Mouse (Mus musculus): Measurements from ENCODE around the gene Stag1. TPM values are rescaled to one million over a fixed set of nuclear protein-coding genes. Genes with fewer than 3 reads are reported as not detected.
"Not testable (repeated sequence)": the region's sequence is repeated elsewhere in the genome, so short reads cannot be mapped to it uniquely, and the experiment has no call there.

Stag1 gene
- polyA plus RNA-seq, 1 experiment = 8.2 TPM

DNA sequence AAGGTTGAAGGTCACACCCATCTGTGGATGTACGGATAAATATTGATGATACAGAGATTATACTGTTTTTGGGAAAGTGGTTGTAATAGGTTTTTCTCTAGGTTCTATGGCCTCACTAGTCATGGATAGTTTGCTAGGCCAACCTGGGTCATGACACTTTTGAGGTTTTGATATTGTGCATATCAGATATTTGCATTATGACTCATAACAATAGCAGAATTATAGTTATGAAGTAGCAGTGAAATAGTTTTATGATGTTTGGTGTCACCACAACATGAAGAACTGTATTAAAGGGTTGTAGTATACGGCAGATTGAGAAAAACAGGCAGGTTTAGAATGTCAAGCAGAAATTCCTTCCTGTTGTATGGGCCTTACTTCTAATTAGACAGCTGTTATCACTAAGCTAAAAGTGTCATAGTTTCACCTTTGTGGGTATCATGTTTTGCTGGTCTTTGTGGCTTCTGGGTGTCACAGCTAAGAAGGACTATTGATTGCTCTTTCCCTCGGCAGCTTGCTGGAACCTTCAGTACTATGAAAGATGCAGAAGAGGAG, 92.2 kb downstream of the Stag1 start:
- H3K4me3 ChIP-seq (ENCODE audit: insufficient read depth, low read depth, low read length) = no peak overlapping the region
- H3K4me1 ChIP-seq (ENCODE audit: control insufficient read depth, insufficient read depth, insufficient read length, low read length) = peaks cover 4% of the 10 kb centered on the region; the same call in 1 of the 2 replicates
- no peak overlapping the region; the same call in 1 of the 2 replicates for H3K27ac ChIP-seq (replicated peaks; ENCODE audit: low read depth, low read length)

DNA sequence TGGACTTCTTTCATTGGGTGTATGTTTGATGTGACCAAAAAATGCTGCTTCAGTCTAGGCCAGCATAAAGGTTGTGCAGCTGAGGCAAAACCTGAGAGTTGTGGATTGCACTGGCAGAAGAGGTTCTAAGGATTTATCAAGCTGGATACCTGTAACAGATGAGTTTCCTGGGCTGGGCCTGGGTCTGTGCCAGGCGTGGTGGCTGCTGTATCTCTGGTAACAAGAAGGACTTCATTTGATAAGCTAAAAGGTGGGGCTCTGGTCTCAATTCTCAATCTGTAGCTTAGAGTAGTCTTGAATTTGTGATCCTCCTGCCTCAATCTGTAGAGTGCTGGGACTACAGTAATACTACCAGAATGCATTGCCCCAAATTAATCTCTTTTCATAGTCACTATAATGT, 94.6 kb downstream of the Stag1 start:
- Histone ChIP-seq H3K4me3 (ENCODE audit: insufficient read depth, low read depth, low read length) (no peak overlapping the region), H3K27ac (replicated peaks; ENCODE audit: low read depth, low read length) (no peak overlapping the region), H3K4me1 (ENCODE audit: control insufficient read depth, insufficient read depth, insufficient read length, low read length) (peaks cover 3% of the 10 kb centered on the region; the same call in 1 of the 2 replicates)

DNA sequence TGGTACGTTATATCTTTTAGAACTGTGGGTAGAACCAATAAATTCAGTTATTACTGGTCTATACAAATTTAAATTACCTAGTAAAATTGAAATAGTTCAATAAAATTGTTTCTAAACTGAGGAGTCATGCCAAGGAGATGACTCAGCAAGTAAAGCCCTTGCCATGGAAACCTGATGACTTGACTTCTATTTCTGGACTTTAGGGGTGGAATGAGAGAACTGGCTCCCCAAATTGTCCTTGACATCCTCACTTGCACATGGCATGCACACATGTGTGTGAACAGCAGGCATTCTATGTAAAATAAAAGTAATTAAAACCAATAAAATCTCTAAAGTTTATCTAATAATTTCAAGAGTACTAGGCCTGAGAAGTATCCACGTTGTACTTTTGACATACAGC, 98.9 kb downstream of the Stag1 start:
- H3K4me3 ChIP-seq (ENCODE audit: insufficient read depth, low read depth, low read length) = no peak overlapping the region
- H3K27ac ChIP-seq (replicated peaks; ENCODE audit: low read depth, low read length) = no peak overlapping the region
- H3K4me1 ChIP-seq (ENCODE audit: control insufficient read depth, insufficient read depth, insufficient read length, low read length) = peaks cover 3% of the 10 kb centered on the region; the same call in 1 of the 2 replicates

DNA sequence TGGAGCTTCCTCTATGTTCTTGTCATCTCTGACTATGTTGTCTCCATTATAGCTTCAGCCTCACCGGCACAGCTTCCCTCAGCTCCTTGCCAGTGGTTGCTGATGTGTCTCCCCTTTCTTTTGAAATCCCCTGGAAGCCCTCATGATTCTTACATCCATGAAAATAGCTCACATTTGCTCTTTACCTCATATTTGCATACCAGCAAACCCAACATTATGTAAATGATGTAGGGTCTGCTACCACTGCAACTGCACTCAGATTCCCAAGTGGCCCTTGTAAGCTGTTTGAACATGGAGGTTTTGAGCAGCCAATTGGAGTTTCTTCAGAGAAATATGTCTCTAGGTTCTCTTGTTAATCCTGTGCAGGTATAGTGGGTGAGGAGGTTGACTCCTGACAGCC, 110.0 kb downstream of the Stag1 start:
- H3K4me3 ChIP-seq (ENCODE audit: insufficient read depth, low read depth, low read length) = no peak overlapping the region
- H3K27ac ChIP-seq (replicated peaks; ENCODE audit: low read depth, low read length) = no peak overlapping the region
- no peaks in the 10 kb centered on the region; the same call in none of the 2 replicates for H3K4me1 ChIP-seq (ENCODE audit: control insufficient read depth, insufficient read depth, insufficient read length, low read length)

DNA sequence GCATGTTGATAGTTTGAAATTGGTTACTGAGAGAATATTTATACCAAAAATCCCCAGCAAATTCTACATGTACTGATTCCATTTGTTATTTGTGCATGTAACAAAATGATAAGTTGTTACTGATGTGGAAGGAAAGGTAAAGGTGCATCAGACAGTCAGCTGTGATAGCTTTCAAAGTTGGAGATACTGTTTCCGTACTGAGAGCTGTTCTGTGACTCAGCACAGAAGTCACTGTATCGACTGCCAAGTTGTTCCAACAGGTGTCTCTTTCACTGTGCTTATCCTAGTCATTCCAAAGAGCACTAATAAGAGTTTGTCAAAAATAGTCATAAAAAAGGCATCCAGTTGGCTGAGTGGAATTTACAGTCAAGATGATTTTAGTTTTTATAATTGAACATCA, 114.1 kb downstream of the Stag1 start:
- H3K27ac ChIP-seq (replicated peaks; ENCODE audit: low read depth, low read length) = no peak overlapping the region
- H3K4me1 ChIP-seq (ENCODE audit: control insufficient read depth, insufficient read depth, insufficient read length, low read length) = no peaks in the 10 kb centered on the region; the same call in 1 of the 2 replicates
- H3K4me3 ChIP-seq (ENCODE audit: insufficient read depth, low read depth, low read length) = no peak overlapping the region

DNA sequence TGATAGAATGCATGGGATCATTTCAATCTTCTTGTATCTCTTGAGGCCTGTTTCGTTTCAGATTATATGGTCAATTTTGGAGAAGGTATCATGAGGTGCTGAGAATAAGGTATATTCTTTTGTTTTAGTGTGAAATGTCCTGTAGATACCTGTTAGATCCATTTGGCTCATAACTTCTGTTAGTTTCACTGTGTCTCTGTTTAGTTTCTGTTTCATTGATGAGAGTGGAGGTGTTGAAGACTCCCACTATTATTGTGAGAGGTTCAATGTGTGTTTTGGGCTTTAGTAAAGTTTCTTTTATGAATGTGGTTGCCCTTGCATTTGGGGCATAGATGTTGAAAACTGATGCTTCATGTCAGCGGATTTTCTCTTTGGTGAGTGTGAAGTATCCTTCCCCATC, 127.2 kb downstream of the Stag1 start:
- H3K4me1 ChIP-seq (ENCODE audit: control insufficient read depth, insufficient read depth, insufficient read length, low read length); H3K4me3 ChIP-seq (ENCODE audit: insufficient read depth, low read depth, low read length); H3K27ac ChIP-seq (replicated peaks; ENCODE audit: low read depth, low read length): not testable (repeated sequence)

DNA sequence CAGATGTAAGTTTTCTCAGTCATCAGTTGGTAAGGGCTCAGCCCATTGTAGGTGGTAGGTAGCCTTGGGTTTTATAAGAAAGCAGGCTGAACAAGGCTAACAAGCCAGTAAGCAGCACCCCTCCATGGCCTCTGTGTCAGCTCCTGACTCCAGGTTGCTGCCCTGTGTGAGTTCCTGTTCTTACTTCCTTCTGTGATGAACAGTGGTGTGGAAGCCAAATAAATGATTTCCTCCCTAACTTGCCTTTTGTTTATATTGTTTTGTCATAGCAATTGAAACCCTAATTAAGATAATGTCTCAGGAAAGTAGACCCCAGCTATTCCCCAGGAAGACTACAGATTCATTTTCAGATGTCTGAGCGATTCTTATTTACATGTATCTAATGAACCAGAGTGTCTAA, 134.2 kb downstream of the Stag1 start:
- Histone ChIP-seq H3K4me1 (ENCODE audit: control insufficient read depth, insufficient read depth, insufficient read length, low read length) (no peaks in the 10 kb centered on the region), H3K27ac (replicated peaks; ENCODE audit: low read depth, low read length) (no peak overlapping the region), H3K4me3 (ENCODE audit: insufficient read depth, low read depth, low read length) (no peak overlapping the region)

DNA sequence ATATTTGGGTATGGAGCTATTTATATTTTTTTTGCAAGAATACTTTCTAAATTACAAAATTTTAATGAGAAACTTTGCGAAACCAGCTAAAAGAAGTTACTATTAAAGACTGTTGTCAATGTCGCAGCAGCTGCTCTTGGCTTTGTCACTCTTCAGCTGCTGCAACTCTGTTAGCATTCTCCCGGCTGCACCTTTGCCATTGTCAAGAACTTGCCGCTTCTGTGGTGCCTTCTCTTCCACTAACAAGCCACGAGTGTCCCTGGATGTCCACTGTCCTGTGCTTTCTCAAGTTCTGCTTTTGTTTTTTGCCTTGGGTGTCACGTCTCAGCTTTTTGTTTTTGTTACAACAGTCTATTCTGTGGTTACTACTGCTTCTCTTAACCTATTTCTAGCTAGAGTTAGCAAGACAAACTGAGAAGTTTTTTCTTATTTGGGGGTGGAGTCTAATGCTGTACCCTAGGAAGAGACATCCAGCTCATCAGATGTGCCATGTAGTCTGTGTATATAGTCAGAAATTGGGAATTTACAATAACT, 136.4 kb downstream of the Stag1 start:
- H3K4me1 ChIP-seq (ENCODE audit: control insufficient read depth, insufficient read depth, insufficient read length, low read length) = no peaks in the 10 kb centered on the region
- H3K27ac ChIP-seq (replicated peaks; ENCODE audit: low read depth, low read length) = no peak overlapping the region
- no peak overlapping the region for H3K4me3 ChIP-seq (ENCODE audit: insufficient read depth, low read depth, low read length)

DNA sequence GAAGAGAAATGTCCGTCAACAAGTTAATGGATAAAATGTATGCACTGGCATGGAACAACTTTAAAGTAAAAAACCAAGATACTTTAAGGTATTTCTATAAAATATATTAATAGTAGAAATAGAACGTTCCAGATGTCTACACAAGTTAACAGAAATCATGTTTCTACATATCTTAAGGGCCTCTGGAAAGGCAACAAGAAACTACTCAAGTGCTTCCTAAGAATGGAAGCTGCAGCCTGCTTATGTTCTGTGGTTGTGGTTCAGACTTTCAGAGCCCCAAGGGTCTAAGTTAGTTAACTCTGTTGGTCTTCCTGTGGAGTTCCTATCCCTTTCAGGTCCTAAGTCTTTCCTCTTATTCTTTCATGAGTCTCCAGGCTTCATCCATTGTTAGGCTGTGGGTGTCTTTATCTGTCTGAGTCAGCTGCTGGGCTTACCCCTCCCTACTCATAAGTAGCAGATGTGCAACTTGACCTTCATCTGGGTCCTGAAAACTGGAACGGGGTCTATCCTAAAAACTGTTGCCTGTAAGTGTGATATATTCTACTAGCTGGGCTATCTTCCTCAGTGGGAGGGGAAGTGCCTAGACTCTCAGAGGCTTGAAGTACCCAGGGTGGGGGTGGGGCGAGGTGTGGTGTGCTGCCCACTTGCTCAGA, 138.5 kb downstream of the Stag1 start:
- H3K4me1 ChIP-seq (ENCODE audit: control insufficient read depth, insufficient read depth, insufficient read length, low read length) = no peaks in the 10 kb centered on the region
- H3K27ac ChIP-seq (replicated peaks; ENCODE audit: low read depth, low read length) = no peak overlapping the region
- H3K4me3 ChIP-seq (ENCODE audit: insufficient read depth, low read depth, low read length) = no peak overlapping the region

DNA sequence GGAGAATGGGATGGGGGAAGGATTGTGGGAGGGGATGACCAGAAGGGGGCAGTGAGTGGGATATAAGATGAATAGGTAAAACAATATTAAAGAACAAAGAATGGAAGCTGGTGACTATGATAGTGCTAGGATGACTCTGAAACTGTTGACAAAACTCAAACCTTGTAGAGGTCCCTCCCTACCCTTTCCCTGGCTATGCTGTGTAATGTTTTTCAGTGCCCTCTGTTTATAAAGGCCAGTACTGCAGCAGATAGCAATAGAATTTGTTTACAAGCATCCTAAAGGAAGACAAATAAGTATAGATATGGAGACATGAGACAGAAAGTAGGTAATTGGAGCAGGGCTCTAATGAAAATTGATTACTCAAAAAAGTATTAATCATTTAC, 139.0 kb downstream of the Stag1 start:
- no peaks in the 10 kb centered on the region for H3K4me1 ChIP-seq (ENCODE audit: control insufficient read depth, insufficient read depth, insufficient read length, low read length)
- no peak overlapping the region for H3K4me3 ChIP-seq (ENCODE audit: insufficient read depth, low read depth, low read length)
- no peak overlapping the region for H3K27ac ChIP-seq (replicated peaks; ENCODE audit: low read depth, low read length)

DNA sequence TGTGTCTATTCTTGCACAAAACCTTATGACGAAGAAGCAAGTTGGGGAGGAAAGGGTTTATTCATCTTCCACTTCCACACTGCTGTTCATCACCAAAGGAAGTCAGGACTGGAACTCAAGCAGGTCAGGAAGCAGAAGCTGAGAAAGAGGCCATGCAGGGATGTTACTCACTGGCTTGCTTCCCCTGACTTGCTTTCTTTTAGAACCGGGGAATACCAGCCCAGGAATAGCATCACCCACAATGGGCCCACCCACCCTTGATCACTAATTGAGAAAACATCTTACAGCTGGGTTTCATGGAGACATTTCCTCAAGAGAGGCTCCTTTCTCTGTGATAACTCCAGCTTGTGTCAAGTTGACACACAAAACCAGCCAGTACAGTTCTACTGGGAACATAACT, 179.6 kb downstream of the Stag1 start:
- not testable (repeated sequence) for H3K4me1 ChIP-seq (ENCODE audit: control insufficient read depth, insufficient read depth, insufficient read length, low read length); H3K4me3 ChIP-seq (ENCODE audit: insufficient read depth, low read depth, low read length); H3K27ac ChIP-seq (replicated peaks; ENCODE audit: low read depth, low read length)

DNA sequence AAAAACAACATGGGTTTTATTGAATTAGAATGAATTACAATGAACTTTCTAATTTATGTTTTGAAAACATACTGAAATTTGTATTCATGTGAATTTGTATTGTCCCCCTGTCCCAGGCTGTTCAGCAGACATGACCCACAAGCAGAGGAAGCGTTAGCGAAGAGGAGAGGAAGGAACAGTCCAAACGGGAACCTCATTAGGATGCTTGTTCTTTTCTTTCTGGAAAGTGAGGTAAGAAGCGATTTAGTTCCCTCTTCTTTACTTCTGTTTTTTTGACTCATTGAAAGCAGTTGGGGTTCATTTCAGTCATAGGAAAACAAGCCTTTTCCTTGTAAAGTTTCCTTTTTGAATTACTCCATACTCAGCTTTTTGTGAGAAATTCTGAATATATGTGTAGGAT, 268.4 kb downstream of the Stag1 start:
- H3K4me3 ChIP-seq (ENCODE audit: insufficient read depth, low read depth, low read length) = no peak overlapping the region
- H3K27ac ChIP-seq (replicated peaks; ENCODE audit: low read depth, low read length) = no peak overlapping the region
- no peaks in the 10 kb centered on the region for H3K4me1 ChIP-seq (ENCODE audit: control insufficient read depth, insufficient read depth, insufficient read length, low read length)

DNA sequence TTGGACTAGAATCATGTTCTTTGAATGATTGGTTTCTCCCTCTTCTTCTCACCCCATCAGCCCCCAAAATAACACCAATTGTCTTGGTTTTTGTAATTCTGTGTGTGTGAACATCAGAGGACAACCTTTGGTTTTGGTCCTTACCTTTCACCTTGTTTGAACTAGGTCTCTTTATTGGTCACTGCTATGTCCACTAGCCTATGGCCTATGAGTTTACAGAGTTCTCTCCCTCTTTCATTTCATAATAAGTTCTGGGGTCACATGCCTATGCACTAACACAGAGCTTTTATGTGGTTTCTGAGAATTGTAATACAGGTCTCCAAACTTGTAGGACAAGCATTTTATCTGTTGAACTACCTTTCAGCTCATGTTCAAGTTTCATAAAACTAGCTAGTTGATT, 272.0 kb downstream of the Stag1 start:
- Histone ChIP-seq H3K4me1 (ENCODE audit: control insufficient read depth, insufficient read depth, insufficient read length, low read length) (no peaks in the 10 kb centered on the region), H3K4me3 (ENCODE audit: insufficient read depth, low read depth, low read length) (no peak overlapping the region), H3K27ac (replicated peaks; ENCODE audit: low read depth, low read length) (no peak overlapping the region)

DNA sequence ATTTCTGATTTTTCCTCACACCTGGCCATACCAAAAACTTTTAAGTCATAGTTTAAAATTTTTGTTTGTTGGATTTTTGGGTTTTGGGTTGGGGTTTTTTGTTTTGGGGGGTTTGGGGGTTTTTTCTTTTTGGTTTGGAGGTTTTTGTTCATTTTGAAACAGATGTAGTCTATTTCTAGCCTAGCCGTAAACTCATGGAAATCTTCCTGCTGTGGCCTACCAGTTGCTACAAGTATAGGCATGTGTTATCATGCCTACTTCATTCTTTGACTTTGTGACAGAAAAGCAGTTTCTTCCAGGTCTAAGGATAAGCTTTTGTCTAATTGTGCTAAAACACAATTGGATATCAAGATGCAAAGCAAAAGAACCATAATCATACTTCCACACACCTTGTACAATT, 298.5 kb downstream of the Stag1 start:
- Histone ChIP-seq H3K27ac (replicated peaks; ENCODE audit: low read depth, low read length) (no peak overlapping the region), H3K4me1 (ENCODE audit: control insufficient read depth, insufficient read depth, insufficient read length, low read length) (no peaks in the 10 kb centered on the region), H3K4me3 (ENCODE audit: insufficient read depth, low read depth, low read length) (no peak overlapping the region)

DNA sequence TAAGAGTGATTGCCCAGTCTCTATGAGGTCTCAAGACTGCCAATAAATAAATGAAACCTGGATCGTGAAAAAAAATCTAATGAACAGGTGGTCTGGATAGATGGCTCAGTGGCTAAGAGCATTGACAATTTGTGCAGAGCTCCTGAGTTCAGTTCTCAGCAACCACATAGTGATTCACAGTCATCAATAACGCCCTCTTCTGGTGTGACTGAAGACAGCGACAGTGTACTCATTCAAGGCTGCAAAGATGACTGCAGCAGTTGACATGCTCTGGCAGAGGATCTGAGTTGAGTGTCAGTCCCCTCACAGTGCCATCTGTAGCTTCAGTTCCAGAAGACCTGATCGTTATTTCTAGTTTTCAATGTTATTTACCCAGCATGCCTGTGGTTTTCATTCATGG, 300.4 kb downstream of the Stag1 start:
- Histone ChIP-seq H3K4me3 (ENCODE audit: insufficient read depth, low read depth, low read length) (no peak overlapping the region), H3K27ac (replicated peaks; ENCODE audit: low read depth, low read length) (no peak overlapping the region)

DNA sequence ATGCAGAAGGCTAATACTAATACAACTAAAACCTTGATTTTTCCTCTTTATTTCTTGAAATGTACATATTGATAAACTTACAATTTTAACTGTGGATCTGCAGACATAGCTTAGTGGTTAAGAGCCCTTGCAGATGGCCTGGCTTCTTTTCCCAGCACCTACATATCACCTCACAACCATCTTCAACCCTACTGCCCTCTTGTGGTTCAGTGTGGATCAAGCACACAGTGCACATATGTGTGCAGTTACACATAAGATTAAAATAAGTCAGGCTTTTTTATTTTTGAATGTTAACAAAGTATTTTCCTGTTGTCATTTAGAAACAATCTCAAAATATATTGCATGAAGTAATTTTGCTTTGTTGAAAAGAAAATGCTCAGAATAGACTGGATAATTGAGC, 312.8 kb downstream of the Stag1 start:
- H3K4me1 ChIP-seq (ENCODE audit: control insufficient read depth, insufficient read depth, insufficient read length, low read length) = no peaks in the 10 kb centered on the region
- no peak overlapping the region for H3K4me3 ChIP-seq (ENCODE audit: insufficient read depth, low read depth, low read length)
- H3K27ac ChIP-seq (replicated peaks; ENCODE audit: low read depth, low read length) = no peak overlapping the region

More for the DNA sequence above, 300.4 kb downstream of the Stag1 start:
- no peaks in the 10 kb centered on the region for H3K4me1 ChIP-seq (ENCODE audit: control insufficient read depth, insufficient read depth, insufficient read length, low read length)
